In genomic region chr5:106191141-106191540, GRCm38 (mm10) we compare ENCODE assay signal across 23 mouse cellular contexts.
"Had no signal": no experiment of that assay in that cellular context is flagged by ENCODE, and none has a peak within 500 bp of the region (broad histone marks: within the 10 kb centered on the region; RNA-seq: fewer than 3 reads in every experiment).

No protein-coding gene starts in this region.

- H3K4me3 ChIP-seq: heart, adult 2 months; heart, embryonic 12.5 days; hindbrain, embryonic 13.5 days; hindbrain, embryonic 15.5 days; kidney, embryonic 15.5 days; limb, embryonic 13.5 days; limb, embryonic 15.5 days; liver, embryonic 13.5 days had no signal

- H3K9ac ChIP-seq: heart, embryonic 12.5 days; hindbrain, embryonic 13.5 days; hindbrain, embryonic 15.5 days; kidney, embryonic 15.5 days; limb, embryonic 13.5 days; limb, embryonic 15.5 days; liver, embryonic 13.5 days had no signal

- H3K27ac ChIP-seq: heart, adult 2 months; hindbrain, embryonic 13.5 days; hindbrain, embryonic 15.5 days; hindbrain, postnatal 0 days; kidney, embryonic 15.5 days; kidney, postnatal 0 days; limb, embryonic 13.5 days; limb, embryonic 15.5 days; liver, embryonic 13.5 days had no signal

- H3K4me1 ChIP-seq: heart, embryonic 12.5 days; hindbrain, embryonic 13.5 days; hindbrain, embryonic 15.5 days; kidney, embryonic 15.5 days; limb, embryonic 13.5 days; limb, embryonic 15.5 days; liver, embryonic 13.5 days had no signal

- H3K9me3 ChIP-seq: hindbrain, embryonic 15.5 days; kidney, embryonic 15.5 days; limb, embryonic 13.5 days; limb, embryonic 15.5 days; liver, embryonic 13.5 days had no signal

- H3K27me3 ChIP-seq: heart, embryonic 12.5 days; hindbrain, embryonic 13.5 days; hindbrain, embryonic 15.5 days; kidney, embryonic 15.5 days; limb, embryonic 13.5 days; limb, embryonic 15.5 days; liver, embryonic 13.5 days had no signal

- H3K36me3 ChIP-seq: heart, embryonic 12.5 days; hindbrain, embryonic 13.5 days; hindbrain, embryonic 15.5 days; kidney, embryonic 15.5 days; limb, embryonic 13.5 days; limb, embryonic 15.5 days; liver, embryonic 13.5 days had no signal

- ATAC-seq: hindbrain, postnatal 0 days; intestine, embryonic 16.5 days had no signal

- DNase-seq: gastrocnemius, postnatal 14 days; gastrocnemius, postnatal 36 days; heart, adult 2 months; heart, postnatal 10 days; heart, postnatal 4 days; kidney, adult 11 months; kidney, adult 2 months; kidney, adult 9 months; kidney, postnatal 14 days; kidney, postnatal 36 days; layer of hippocampus, adult 9-11 months; layer of hippocampus, postnatal 36 days; left cerebral cortex, postnatal 4 days; liver, embryonic 13.5 days had no signal

- H3K4me2 ChIP-seq: heart, embryonic 12.5 days; hindbrain, embryonic 13.5 days; hindbrain, embryonic 15.5 days; kidney, embryonic 15.5 days; limb, embryonic 13.5 days; limb, embryonic 15.5 days; liver, embryonic 13.5 days had no signal
